Mouse (Mus musculus) erythroblast, embryonic 14.5 days (primary cell): ENCODE results near the gene Nav3.

ENCODE experiments used
- GATA1 ChIP-seq: IDR thresholded peaks from 2 replicates; pipeline ENCODE4 v1.6.1; 2012; ENCODE audit warnings: low read length, inconsistent platforms, mixed read lengths
- TAL1 ChIP-seq: IDR thresholded peaks from 3 replicates; pipeline ENCODE4 v1.6.1; 2012; ENCODE audit warnings: low read length, inconsistent platforms, mixed read lengths

- TF ChIP-seq TAL1 (no peak), GATA1 (no peak)
Observed at GRCm38 (mm10) chr10:109920607-109921187, 535.3 kb downstream of the Nav3 start.
